Mouse (Mus musculus) kidney, adult 2 months (tissue): ENCODE data around the gene Sun1.

Experiments
- CTCF ChIP-seq: fragments of 200-500 bp; conservative IDR thresholded peaks from 2 replicates; pipeline ENCODE4 v1.5.1; 2011; ENCODE audit warnings: low read depth, mild to moderate bottlenecking, control low read depth, low read length, moderate library complexity, mixed read lengths; ENCODE audit not compliant: insufficient read depth, insufficient read length
- POLR2A ChIP-seq: fragments of 200-500 bp; IDR thresholded peaks from one replicate; pipeline ENCODE4 v1.6.1; 2011; ENCODE audit warnings: low read depth, low read length, control low read depth

GRCm38 (mm10) chr5:139227645-139228044 lies 27.2 kb downstream of the Sun1 start:
- TF ChIP-seq CTCF = no peak
- TF ChIP-seq POLR2A = no peak
